Mouse (Mus musculus): ENCODE results near the gene Usp9x. TPM values are rescaled to one million over a fixed set of nuclear protein-coding genes. Genes with fewer than 3 reads are reported as not detected.

Usp9x gene
- polyA plus RNA-seq, 1 experiment, result 22.7 TPM

DNA sequence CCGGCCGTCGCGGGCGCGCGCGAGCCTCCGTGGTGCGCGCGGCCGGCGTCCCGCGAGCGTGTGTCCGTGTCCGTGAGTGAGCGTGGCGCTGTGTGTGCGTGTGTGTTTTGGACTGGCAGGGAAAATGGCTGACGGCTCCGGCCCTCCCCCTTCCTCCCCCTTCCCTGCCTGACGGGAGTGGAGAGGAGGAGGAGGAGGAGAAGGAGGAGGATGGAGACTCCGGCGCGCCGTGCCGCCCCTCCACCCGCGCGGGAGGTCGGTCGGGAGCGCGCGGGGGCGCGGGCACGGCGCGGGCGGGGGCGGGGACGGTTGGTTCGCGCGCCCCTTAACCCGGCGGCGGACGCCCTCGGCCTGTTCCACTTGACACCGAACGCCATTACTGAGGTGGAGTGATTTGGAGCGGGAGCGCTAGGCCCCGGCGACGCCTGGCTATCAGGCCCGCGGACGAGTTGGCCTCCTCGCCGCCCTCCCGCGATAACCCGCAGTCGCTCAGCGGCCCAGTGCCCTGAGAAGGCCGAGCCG lies 1.2 kb downstream of the Usp9x start:
- DNase-seq (ENCODE audit: low read depth), result no peak

DNA sequence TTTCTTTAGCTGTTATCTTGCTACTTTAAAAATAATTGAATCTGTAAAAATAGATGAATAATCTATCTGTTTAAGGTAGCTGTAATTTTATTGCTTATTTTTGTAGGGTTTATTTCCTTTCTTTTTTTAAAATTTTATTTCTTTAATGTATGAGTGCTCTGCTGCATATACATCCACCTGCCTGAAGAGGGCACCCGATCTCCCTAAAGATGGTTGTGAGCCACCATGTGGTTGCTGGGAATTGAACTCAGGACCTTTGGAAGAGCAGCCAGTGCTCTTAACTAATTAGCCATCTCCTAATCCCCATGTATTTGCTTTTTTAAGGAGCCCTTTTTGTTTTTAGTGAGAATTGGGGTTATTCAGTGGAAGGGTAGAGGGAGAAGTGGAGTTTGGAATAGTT lies 14.3 kb downstream of the Usp9x start:
- DNase-seq (ENCODE audit: low read depth), result no peak

- no peak for DNase-seq (ENCODE audit: low read depth)
Observed at GRCm38 (mm10) chrX:13096985-13097384, 25.7 kb downstream of the Usp9x start.

GRCm38 (mm10) chrX:13206514-13206913 lies 135.2 kb downstream of the Usp9x start:
- no peak for DNase-seq (ENCODE audit: low read depth)

DNA sequence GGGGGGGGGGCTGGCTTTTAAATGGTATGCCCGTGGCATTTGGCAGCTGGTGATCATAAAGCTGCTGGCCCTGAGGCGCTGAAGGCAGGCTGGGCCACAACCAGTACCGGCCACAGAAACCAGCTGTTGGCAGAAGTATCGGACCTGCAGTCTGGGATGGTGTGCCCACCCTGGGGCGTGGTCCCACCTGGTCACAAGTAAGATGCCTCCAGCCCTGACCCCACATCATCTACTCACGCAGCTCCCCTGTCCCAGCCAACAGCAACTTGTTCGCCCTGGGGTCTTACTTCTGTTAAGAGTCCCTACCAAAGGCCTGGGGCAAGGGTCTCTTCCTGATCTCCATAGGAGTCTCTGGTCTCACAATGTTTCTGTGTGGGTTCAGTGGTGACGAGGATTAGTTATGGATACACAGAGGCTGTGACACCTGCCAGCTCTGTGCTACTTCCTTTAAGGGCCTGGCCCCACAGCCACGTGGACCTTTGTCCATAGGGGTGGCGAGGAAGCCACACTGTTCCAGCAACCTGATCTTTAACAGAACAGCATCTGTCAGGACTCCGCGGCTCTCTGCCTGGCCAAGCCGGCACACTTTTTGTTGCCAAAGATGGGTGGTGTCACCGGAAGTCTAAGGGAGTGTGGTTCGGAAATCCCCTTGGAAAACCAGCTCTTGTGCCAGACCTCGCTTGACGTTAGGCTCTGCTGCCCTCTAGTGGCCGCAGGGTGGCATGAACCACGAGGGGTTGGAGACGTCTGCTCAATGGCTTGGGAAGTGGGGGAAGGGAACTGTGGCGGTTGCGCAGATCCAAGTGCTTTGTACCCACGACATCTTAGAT lies 136.4 kb downstream of the Usp9x start:
- no peak for DNase-seq (ENCODE audit: low read depth)

- DNase-seq (ENCODE audit: low read depth), result no peak
Observed at GRCm38 (mm10) chrX:13208404-13208803, 137.1 kb downstream of the Usp9x start.

DNA sequence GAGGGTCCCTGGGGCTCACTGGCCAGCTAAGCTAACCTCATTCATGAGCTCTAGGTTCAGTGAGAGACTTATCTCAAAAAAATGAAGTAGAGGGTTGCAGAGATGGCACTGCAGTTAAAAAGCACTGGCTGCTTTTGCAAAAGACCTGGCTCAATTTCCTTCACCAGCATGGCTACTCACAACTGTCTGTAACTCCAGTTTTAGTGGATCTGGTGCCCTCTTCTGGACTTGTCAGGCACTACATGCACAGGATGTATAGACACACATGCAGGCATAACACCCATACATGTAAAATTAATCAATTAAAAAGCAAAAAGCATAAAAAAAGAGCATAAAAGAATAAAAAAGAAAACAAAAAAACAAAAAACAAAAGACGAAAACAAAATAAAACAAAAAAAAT lies 143.0 kb downstream of the Usp9x start:
- DNase-seq (ENCODE audit: low read depth), result no peak

Other genes with a start within 250 kb of the Usp9x start
- 22.6 and 29.4 TPM in 2 replicates for gene Ddx3x, start 209.5 kb downstream of the Usp9x start, polyA plus RNA-seq (2012; rRNA removed)

Measured in gonadal fat pad, adult 2 months (tissue).